Mouse (Mus musculus) left cerebral cortex, postnatal 25 days (tissue): ENCODE results near the gene Fdx1l. TPM values are rescaled to one million over a fixed set of nuclear protein-coding genes. Genes with fewer than 3 reads are reported as not detected.
"Not testable (repeated sequence)": the region's sequence is repeated elsewhere in the genome, so short reads cannot be mapped to it uniquely, and the experiment has no call there.

ENCODE experiments used
- DNase-seq, 2 experiments: peaks; one replicate each; pipeline ENCODE4 v3.0.0; 2022; ENCODE audit warnings: low spot score in 2 of 2, mixed read lengths in 1 of 2
- intact Hi-C: fragments of 180-260 bp; cut with DNase I; formaldehyde crosslinking; loops from one replicate; pipeline ENCODE4 v1.15.1; 2025
- total RNA-seq, 2 experiments: library from RNA; stranded (reverse); gene quantifications; 2 replicates each; pipeline ENCODE4 v1.2.3; 2021

Gene Fdx1l
- total RNA-seq, 2 experiments from 2014 or later = 59.2 to 63.0 TPM

DNA sequence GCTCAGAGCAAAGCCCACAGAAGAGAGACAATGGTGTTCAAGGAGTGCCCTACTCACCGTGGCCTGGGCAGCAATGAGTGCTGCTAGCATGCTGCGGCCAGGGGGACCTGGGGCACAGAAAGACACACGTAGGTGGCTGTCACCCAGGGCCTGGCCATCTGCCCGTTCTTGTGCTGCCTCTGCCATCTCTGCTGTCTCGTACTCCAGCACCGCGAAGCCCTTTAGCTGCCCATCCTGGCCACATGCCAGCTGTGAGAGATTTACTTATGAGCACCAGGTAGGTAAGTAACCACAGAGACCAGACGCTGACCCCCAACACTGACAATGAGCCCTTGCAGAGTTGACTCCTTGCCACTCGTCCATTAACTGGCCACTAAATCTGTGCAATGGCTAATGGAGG lies 7.7 kb upstream of the Fdx1l start:
- DNase-seq = no peak
- intact Hi-C loops = no loop called here

DNA sequence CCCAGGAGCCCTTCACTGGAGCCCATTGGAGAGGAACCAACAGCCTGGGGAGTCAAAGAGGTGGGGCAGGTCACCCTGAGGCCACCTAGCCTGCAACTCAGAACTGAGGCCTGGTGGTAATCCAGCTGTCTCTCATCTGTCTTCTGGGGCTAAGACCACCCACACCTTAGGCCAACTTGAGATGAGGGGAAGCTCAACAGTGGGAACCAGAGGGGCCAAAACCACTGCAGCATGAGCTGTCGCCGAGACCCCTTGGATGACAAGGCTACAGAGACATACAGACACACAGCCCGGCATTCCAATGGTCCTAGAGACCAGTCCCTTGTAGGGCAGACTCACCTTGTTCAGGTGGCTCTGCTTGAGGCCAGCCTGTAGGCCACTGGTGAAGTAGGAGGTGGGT lies 2.2 kb upstream of the Fdx1l start:
- intact Hi-C loops = no loop called here
- no peak for DNase-seq

DNA sequence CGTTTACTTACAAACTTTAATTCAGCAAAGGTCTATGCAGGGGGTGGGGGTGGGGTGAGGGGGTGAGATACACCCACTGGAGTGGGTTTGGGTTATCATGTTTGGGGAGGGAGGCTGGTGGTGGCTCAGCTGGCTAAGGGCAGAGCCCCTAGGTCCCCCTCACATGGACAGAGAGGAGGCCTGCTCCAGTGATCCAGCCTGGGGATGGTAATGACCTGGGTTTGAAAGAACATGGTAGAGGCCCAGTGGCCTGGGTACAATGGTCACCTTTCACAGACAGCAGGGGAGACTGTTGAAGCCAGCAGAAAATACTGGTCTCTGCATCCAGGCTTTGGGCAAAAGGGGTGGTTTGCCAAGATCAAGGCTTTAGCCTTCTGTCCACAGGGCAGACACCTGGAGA lies 759 bp upstream of the Fdx1l start:
- intact Hi-C loops = no loop called here
- DNase-seq = no peak

DNA sequence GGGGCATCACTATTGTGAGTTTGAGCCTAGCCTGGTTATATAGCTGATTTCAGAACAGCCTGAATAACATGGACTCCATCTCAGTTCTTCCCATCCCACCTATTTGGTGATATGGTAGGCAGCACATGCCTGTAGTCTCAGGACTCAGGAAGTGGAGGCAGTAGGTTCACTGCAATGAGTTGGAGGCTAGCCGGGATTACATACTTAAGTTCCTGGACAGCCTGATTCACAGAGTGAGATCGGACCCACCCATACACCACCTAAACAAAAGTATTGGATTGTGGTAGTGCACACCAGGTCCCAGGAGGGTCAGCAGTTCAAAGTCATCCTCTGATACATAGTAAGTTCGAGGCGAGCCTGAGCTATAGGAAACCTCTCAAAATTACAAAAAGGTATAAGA lies 773 bp downstream of the Fdx1l start:
- peak in 1 of 2 experiments; percentile 44 for DNase-seq
- intact Hi-C loops = loop anchor here (1.0 kb wide), 1 partner anchor 40 kb away; the partner anchor contains the start of gene Icam5

DNA sequence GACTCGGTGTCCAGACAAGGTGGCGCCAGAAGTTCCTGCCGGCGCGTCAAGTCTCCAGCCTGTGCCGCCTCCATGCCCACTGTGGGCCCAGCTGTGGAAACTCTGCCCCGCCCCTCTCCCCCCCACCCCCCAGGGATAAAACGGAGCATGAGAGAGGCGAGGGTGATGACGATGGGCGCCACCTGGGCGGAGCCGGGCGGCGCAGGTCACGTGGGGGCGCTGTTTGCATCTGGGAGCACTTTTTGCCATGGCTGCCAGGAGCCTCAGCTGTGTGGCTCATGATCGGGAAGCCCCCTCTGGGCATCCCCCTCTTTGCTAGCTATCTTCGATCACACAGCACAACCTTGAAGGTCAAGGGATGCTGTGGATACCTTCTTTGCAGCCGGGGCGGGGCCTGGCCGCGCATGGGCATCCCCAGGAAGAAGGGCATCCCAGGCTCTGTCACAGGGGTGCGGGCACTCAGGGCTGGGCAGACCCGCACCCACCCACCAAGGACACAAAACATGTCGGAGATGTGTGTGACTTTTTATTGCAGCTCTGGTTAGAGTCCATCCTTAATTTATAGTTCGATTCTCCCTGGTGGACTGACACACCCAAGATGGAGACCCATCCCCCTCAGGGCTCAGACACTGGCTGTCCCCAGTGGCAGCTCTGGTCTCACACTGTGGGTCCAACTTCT lies 6.3 kb downstream of the Fdx1l start, which contains the start of gene Zglp1:
Zglp1 (minus strand) TSS at position 88 of the 679 bp plus-strand sequence.
- no peak for DNase-seq
- intact Hi-C loops = no loop called here

DNA sequence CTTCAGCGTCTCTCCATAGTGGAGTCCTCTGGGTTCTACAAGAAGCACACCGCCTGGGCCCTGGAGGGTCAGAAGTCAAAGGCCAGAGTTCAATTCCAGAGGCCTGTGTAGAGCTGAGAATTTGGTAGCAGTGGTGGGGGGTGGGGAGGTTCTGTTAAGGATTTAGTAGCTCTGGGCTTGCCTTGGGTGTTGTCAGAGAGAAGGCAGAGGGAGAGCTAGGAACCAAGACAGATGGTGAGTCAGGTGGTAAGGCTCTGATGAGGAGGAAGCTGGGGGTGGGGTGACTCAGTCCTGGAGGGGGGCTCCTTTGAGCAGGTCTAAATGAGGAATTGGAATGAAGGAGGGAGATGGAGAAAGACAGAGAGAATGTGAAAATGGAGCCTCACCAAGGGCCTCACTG lies 10.5 kb downstream of the Fdx1l start:
- intact Hi-C loops = loop anchor here (1.0 kb wide), 3 partner anchors 22 to 32 kb away; no protein-coding TSS in a partner anchor

DNA sequence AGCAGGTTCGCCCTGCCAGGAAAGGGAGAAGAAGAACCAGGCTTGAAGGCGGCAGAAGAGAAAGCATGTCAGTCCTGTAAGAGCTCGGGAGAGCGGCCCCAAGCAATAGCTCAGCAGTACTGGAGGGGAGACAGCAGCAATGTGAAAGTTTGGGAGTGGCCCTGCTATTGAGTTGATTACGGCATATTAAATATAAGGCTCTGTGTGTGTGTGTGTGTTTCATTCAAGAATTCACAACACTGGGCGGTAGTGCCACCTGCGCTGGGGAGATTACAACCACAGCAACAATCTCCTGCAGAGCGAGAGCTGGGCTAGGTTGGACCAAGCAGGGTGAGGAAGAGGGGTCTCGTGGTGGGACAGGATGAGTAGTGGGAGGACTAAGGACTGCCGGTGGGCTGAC lies 21.8 kb downstream of the Fdx1l start:
- intact Hi-C loops = no loop called here
- DNase-seq = no peak

More for the DNA sequence above, 10.5 kb downstream of the Fdx1l start:
- DNase-seq = peak; percentile 72 to 96

DNA sequence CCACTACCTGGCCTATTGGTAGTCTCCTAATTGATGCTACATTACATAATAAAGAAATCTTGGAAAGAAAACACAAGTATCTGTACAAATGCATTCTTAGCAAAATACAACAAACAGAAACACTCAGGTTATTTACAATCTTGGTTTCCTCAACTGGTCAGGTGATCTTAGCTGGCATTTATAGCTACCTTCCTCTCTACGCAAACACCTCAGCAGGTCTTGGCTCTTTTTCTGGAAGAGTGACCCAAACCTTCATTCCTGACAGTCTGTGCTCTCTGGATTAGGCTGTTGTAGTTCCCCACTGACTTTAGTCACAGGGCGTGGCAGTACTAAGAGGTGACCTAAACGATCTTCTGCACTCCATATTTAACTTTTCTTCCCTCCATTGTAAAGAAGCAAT lies 28.2 kb downstream of the Fdx1l start:
- DNase-seq = no peak
- intact Hi-C loops = no loop called here

DNA sequence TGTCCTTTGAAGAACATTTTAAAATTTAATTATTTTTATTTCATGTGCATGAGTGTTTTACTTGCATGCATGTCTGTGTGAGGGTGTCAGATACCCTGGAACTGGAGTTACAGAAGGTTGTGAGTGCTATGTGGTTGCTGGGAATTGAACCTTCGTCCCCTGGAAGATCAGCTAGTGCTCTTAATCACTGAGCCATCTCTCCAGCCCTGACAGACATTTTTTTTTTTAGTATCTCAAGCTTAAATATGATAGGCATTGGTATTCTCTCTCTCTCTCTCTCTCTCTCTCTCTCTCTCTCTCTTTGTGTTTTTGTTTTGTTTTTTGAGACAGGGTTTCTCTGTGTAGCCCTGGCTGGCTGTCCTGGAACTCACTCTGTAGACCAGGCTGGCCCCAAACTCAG lies 28.6 kb downstream of the Fdx1l start:
- DNase-seq, intact Hi-C loops: not testable (repeated sequence)

DNA sequence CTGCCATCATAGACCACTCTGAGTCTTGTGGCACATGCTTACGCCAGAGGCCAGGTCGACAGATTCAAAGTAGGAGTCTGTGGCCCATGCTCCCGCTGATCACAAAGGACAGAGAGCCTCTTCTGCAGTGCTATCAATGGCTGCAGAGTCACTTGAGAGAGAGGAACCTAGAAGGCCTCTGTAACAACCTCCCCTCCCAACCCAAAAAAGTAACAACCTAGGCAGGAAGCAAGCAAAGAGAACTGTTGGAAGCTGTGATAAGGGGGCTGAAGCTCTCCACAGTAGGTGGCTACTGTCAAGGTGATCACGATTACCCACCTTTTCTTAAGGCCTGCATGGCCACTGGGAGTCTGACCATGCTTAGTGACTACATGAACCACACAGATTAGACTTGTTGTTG lies 29.9 kb downstream of the Fdx1l start:
- DNase-seq = no peak
- intact Hi-C loops = no loop called here

DNA sequence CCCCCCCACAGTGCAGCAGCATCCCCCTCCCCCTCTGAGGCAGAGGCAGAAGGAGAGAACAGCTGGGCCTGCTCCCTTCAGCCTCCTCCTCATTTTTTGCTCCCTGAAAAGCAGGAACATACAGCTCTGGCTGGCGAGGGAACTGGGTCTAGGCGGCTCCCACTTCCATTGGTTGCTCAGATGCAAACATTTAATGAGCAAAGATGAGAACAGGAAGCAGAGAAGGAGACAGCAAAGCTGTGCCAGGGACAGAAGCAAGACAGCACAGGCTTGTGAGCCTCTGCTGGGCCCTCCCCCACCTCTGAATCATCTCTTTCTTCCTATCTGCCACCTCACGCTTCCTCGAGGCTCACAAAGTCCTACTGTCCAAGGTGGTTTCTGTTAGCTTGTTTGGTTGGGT lies 32.1 kb downstream of the Fdx1l start:
- intact Hi-C loops = loop anchor here (1.0 kb wide), 2 partner anchors 9 to 22 kb away; partner anchors contain the start of gene Icam5
- peak; percentile 83 to 97 for DNase-seq

DNA sequence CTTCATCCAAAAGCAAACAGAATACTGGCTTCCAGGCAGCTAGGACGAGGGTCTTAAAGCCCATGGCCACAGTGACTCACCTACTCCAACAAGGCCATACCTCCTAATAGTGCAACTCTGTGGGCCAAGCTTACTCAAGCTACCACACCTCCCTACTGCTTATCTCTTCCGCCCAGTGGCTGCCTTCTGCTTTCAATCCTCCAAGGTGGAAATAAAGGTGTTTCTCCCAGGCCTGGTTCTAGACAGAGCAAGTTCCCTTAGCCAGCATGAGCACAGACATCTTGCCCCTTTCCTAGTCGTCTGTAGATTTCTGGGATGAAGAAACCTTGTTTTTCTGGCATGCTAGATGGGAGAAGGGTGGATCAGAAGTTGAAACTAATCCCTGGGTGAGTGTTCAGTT lies 33.6 kb downstream of the Fdx1l start:
- intact Hi-C loops = no loop called here

DNA sequence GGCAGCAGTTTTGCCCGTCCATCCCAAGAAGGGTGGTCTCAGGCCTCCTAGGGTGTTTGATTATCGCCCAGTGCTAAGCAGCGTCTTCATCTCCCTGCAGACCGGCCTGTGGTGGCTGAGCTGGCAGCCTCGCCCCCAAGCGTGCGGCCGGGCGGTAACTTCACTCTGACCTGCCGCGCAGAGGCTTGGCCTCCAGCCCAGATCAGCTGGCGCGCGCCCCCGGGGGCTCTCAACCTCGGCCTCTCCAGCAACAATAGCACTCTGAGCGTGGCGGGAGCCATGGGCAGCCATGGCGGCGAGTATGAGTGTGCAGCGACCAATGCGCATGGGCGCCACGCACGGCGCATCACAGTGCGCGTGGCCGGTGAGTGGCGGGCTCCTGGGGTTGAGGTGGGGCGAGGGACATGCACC lies 35.9 kb downstream of the Fdx1l start:
- peak in 1 of 2 experiments; percentile 42 for DNase-seq
- intact Hi-C loops = loop anchor here (2.0 kb wide), 1 partner anchor 59 kb away; no protein-coding TSS in a partner anchor

More for the DNA sequence above, 33.6 kb downstream of the Fdx1l start:
- peak in 1 of 2 experiments; percentile 9 for DNase-seq

DNA sequence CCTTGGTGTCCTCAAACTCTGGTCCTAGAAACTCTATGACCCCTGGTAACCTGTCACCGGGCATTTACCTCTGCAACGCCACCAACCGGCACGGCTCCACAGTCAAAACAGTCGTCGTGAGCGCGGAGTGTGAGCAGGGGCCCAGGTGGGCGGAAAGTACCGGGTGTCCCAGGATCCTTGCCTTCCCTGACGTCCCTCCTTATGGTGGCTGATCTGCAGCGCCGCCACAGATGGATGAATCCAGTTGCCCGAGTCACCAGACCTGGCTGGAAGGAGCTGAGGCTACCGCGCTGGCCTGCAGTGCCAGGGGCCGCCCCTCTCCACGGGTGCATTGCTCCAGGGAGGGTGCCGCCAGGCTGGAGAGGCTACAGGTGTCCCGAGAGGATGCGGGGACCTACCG lies 36.7 kb downstream of the Fdx1l start:
- peak in 1 of 2 experiments; percentile 31 for DNase-seq

DNA sequence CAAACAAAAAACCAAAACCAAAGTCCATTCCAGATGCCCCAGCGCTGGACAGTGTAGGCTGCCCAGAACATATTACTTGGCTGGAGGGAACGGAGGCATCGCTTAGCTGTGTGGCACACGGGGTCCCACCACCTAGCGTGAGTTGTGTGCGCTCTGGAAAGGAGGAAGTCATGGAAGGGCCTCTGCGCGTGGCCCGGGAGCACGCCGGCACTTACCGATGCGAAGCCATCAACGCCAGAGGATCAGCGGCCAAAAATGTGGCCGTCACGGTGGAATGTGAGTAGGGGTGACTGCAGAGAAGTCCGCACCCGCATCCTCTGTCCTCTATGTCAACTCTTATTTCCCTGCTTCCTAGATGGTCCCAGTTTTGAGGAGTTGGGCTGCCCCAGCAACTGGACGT lies 37.3 kb downstream of the Fdx1l start:
- intact Hi-C loops = loop anchor here (1.0 to 2.0 kb wide), 2 partner anchors 27 to 61 kb away; no protein-coding TSS in a partner anchor
- DNase-seq = no peak

More for the DNA sequence above, 36.7 kb downstream of the Fdx1l start:
- intact Hi-C loops = loop anchor here (1.0 to 2.0 kb wide), 2 partner anchors 27 to 60 kb away; no protein-coding TSS in a partner anchor

DNA sequence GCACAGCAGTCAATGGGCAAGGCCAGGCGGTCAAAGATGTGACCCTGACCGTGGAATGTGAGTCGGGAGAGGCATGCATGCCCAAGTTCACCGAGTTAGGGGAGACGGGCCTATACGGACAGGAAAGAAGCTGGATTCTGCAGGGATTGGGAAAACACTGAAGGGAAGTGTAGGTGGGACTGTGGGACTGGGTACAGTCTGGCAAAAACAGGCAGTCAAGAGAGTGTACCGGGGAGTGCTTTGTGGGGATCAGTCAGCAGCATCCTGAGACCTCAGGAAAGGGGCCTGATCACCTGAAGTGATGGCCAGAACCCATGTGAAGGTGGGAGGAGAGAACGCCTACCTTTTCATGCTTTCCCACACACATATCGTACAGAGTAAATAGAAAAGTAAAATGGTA lies 37.8 kb downstream of the Fdx1l start:
- intact Hi-C loops = no loop called here
- DNase-seq = peak in 1 of 2 experiments; percentile 58

DNA sequence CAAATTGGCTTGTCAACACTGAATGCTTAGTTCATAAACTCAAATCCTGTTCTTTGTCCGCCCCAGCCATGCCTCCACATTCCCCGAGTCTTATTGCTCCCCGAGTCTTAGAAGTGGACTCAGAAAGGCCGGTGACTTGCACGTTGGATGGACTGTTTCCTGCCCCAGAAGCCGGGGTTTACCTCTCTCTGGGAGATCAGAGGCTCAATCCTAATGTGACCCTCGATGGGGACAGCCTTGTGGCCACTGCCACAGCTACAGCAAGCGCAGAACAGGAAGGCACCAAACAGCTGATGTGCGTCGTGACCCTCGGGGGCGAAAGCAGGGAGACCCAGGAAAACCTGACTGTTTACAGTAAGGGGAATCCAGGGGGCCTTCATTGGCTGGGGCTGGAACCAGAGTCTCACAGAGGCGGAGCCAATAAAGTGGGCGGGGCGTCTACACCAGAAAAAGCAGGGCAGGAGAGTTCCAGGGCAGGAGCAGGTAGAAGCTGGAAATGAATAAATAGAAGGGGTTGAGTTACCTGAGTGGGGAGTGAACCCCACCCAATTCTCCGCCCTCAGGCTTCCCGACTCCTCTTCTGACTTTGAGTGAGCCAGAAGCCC lies 38.8 kb downstream of the Fdx1l start:
- intact Hi-C loops = no loop called here
- DNase-seq = no peak

DNA sequence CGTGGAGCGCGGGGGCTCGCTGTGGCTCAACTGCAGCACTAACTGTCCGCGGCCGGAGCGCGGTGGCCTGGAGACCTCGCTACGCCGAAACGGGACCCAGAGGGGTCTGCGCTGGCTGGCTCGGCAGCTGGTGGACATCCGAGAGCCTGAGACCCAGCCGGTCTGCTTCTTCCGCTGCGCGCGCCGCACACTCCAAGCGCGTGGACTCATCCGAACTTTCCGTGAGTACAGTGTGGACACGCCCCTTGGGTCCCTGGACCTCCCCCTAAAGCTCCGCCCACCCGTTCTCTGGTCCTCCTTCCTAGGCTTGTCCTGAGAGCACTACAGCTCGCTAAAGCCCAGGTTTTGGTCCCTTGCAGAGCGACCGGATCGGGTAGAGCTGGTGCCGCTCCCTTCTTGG lies 40.3 kb downstream of the Fdx1l start:
- peak; percentile 71 to 81 for DNase-seq
- intact Hi-C loops = no loop called here

DNA sequence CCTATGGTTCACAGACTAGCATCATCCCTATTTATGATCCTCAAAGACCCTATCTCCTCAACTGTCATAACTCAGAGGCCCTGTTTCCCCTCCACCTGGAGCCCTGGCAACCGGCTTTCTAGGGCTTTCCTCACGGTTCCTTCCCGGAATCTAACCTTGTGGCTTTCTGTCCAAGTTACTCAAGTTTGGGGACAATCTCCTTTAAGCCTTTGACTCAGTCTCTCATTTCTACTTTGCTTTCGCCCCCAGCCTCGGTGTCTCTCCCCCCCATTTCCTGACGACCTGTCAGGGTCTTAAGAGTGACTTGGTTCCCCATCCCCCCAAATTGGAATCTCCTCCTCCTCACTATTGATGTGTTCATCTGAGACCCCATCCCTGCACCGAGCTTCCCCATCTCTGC lies 40.9 kb downstream of the Fdx1l start:
- intact Hi-C loops = loop anchor here (1.0 kb wide), 2 partner anchors 9 to 40 kb away; no protein-coding TSS in a partner anchor

DNA sequence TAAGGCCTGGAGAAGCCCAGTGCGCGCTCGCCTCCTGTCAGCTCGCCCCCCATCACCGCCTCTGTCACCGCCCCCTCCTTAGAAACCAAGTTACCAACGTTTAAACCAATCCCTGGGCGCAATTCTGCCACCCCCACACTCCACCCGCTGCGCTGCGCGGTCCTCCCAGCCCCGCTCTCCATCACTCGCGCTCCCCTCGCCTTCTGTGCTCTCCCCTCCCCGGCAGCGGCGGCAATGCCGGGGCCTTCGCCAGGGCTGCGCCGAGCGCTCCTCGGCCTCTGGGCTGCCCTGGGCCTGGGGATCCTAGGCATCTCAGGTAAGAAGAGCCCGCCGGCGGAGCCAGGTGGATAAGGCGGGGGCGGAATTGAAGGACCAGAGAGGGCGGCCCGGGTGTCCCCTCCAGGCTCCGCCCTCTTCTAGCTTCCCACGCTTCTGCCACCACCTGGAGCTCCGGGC lies 41.5 kb downstream of the Fdx1l start, which contains the start of gene Icam5:
Icam5 (plus strand) TSS at position 178 of the 456 bp plus-strand sequence.
- intact Hi-C loops = loop anchor here (1.0 to 2.0 kb wide), 5 partner anchors 9 to 99 kb away; partner anchors contain the start of genes Gm38431 and Tyk2
- DNase-seq = peak; percentile 84 to 95

More for the DNA sequence above, 40.9 kb downstream of the Fdx1l start:
- DNase-seq = no peak
